Mouse (Mus musculus): Measurements from ENCODE around the gene 9830107B12Rik. TPM values are rescaled to one million over a fixed set of nuclear protein-coding genes. Genes with fewer than 3 reads are reported as not detected.

Gene 9830107B12Rik
- total RNA-seq (2023) = 74.6 and 75.4 TPM in 2 replicates

DNA sequence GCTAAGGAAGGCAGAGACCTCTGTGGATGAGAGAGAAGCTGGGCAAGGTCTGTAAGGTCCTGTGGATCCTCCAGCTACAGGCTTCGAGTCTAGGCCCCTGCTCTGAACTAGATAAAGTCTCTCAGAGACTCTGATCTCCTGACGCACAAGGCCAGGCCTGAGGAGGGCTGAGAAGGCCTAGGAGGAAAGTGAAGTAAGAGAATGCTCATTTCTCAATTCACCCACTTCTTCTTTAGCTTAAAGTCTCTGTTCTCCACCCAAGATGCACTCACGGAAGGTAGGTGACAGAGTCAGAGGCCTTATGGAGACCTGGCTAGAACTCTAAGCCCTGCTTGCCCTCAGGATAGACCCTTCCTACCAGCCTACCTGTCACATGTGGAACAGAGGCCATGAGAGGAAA, at the start of gene 9830107B12Rik:
Gene 9830107B12Rik, minus strand, starts transcription at position 149 of the 400 bp plus-strand sequence.

GRCm38 (mm10) chr17:48167103-48167502, 21.0 kb upstream of the 9830107B12Rik start, which contains the start of gene A530064D06Rik:
A530064D06Rik (minus strand) TSS chr17:48167275.

GRCm38 (mm10) chr17:48089019-48089418, 57.0 kb downstream of the 9830107B12Rik start, which contains the start of gene 1700067P10Rik:
1700067P10Rik (plus strand) TSS chr17:48089319.

Other genes with a start within 250 kb of the 9830107B12Rik start
- 7.4 and 11.3 TPM in 2 replicates for gene Foxp4, start 221.6 kb downstream of the 9830107B12Rik start, total RNA-seq (2023)
- gene 1700122O11Rik, start 108.0 kb downstream of the 9830107B12Rik start, total RNA-seq (2023) = not detected in 2 replicates
- gene 1700067P10Rik, start 56.9 kb downstream of the 9830107B12Rik start, total RNA-seq (2023) = not detected in 2 replicates
- 82.9 and 86.1 TPM in 2 replicates for gene A530064D06Rik, start 21.0 kb upstream of the 9830107B12Rik start, total RNA-seq (2023)
- 885 and 916 TPM in 2 replicates for gene Trem1, start 86.5 kb upstream of the 9830107B12Rik start, total RNA-seq (2023)
- gene Trem3, start 101.5 kb upstream of the 9830107B12Rik start, total RNA-seq (2023) = 381 and 386 TPM in 2 replicates
- 27.4 and 30.3 TPM in 2 replicates for gene Treml4, start 118.0 kb upstream of the 9830107B12Rik start, total RNA-seq (2023)
- gene Treml2, start 153.2 kb upstream of the 9830107B12Rik start, total RNA-seq (2023) = 124 and 139 TPM in 2 replicates
- 163 and 169 TPM in 2 replicates for gene B430306N03Rik, start 169.9 kb upstream of the 9830107B12Rik start, total RNA-seq (2023)
- gene Trem2, start 200.1 kb upstream of the 9830107B12Rik start, total RNA-seq (2023) = 11.0 and 12.4 TPM in 2 replicates
- gene Treml1, start 213.6 kb upstream of the 9830107B12Rik start, total RNA-seq (2023) = 0.82 and 3.3 TPM in 2 replicates